Mouse (Mus musculus) kidney, adult 9 months (tissue): ENCODE measurements around the gene Tsfm.

Experiments
- DNase-seq: peaks from one replicate; pipeline ENCODE4 v3.0.0; 2022

Tsfm gene

DNA sequence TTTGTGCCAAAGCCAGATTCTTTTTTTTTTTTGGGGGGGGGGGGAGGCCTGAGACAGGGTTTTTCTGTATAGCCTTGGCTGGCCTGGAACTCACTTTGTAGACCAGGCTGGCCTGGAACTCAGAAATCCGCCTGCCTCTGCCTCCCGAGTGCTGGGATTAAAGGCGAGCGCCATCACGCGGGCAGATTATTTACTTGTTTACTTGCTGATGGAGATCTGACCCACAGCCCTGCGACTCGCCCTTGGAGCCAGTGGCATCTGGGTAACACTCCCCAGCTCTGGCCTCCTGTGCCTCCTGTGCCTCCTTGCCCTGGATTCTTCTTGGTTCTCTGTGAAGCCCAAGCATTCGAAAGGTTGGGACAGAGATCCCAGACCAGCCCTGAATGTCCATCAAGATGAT lies 45.1 kb downstream of the Tsfm start:
- DNase-seq, result peak; percentile 31

DNA sequence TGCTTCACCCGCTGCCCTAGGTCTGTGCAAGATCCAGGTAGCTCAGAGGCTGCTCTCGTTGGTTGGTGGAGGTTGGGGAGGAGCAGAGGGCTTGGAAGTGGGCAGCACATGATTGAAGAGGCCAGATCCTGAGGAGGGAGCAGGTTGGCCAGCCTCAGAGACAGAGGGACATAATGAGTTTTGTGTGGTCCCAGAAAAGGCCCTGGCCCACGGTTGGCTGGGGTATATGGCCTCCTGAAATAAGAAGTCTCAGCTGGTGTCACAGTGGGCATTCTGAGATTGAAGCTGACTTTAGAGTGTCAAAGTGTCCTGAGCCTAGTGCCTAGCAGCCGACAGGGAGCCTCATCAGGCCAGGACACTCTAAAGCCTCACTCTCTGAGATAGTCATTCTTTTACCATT lies 45.5 kb downstream of the Tsfm start:
- DNase-seq, result no peak

DNA sequence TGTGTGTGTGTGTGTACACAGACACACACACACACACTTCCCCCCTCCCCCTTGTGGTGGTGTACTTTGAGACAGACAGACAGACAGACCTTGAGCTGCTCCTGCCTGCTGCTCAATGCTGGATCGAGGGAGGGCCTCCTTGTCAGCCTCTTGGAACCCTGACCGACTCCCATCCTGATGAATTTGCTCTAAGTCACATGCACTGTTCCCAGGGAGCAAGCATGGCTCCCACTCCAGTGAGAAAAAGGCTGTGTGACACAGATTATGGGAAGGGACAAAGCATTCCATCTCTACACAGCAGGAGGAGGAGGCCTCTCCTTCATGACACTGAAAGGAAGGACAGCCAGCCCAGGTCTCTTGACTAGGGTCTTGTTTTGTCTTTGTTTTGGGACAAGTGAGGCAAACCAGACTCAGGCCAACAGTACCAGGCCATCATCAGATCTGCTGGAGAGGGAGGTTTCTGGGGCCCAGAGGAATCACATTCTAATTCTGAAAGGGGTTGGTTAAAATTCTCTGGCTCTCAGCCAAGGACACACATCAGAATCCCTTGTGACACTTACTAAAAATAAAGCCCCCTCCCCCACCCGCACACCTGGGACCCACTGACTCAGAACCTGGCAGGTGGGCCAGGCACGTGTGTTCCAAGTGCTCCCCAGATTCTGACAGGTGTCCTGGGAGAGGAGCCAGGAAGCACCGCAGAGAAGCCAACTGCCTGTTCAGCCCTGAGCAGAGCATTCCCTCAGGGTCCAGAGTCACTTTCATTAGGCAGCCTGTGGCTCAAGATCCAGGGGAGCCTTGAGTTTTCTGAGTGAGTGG lies 46.2 kb downstream of the Tsfm start:
- peak; percentile 71 for DNase-seq

DNA sequence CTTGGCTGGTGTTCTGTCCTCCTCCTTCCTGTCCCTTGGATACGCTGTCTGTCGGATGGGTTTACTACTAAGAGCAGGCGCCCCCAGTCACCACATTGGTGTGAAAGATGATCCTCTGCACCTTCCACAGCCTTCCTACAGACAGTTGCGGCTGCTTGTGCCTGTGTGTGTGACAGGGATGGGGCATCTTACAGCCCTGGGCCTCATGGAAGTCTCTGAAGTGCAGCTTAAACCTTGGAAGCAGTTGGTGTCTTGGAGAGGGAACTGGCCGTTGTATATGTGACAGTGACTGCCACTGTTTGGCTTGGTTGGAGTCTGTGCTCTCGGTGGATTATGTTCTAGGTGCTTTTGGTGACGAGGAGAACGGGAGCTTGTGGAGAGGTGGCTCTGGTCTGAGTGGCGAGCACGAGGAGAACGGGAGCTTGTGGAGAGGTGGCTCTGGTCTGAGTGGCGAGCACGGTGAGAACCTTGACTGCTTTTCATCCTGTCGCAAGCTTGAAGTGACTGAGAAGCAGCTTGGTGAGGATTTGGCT lies 47.4 kb downstream of the Tsfm start:
- DNase-seq, result no peak

DNA sequence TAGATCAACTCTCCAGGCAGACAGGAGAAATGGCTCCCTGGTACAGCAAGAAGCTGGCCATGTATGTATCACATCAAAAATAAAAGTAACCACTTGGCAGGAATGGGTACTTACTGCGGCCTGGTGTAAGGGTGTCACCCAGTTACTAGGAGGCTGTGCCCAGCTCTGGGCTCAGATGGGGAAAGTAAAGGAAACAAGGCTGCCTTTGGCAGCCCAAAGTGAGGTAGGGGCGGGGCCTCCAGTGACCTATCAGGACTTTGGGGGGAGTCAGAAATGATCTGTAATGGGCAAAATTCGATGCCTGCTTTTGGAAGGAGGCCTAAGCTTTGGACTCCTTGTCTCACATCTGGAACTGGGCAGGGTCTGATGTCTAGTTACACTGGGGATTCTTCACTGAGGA lies 48.9 kb downstream of the Tsfm start:
- DNase-seq, result peak; percentile 24

DNA sequence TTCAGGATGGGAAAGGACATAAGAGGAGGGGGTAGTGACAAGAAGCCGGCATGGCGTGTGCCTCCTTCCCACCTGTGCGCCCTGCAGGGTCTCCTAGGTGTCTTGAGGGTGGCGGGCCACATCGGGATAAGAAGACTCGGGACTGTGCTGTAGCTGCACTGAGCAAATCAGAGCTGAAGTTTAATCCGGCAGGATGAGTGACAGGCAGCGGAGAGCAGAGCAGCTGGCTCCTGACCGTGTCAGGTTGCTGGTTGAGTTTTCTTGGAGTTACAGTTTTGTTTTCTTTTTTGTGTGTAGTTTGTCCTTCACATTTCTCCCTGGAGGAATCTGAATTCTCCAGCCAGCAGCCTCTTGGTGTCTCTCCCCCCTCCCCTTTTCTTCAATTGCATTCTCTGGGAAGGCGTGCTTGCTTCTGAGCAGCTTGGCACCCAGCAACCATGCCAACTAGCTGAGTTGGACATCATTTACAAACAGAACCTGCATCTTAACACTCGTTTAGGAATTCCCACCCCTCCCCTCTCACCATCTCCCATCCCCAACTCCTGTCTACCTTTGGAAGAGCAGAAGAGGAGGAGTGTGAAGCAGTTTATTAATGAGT lies 49.6 kb downstream of the Tsfm start:
- no peak for DNase-seq

DNA sequence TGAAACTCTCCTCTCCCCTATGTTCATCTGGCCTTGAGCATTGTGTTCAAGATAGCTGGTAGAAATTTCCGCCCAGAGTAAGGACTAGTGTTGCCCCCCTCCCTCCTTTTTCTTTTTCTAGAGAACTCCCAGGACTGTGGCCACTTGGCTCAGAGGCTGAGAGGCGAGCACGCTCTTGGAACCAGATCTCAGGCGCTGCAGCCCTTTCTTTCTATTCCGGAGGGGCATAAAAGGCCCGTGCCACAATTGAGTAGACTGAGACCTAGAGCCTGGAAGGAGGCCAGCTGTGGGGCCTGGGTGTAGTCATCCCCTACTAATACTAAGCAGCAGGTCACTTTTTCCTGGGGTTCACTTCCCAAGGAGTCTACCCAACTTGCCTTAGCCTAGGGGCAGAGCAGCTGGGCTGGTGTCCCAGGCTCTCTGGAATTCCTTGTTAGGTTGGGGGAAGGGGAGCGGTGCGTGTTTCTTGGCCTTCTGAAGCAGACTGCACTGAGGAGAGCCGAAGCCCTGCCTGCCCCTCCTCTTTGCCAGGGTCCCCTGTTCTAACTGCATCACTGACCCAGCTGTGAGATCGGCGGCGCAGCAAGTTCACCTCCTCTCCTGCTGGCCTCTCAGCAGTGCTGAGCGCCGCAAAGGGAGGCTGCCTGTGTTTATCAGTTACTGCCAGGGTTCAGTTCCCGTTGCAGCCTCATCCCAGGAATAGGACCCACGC lies 50.3 kb downstream of the Tsfm start:
- peak; percentile 71 for DNase-seq

DNA sequence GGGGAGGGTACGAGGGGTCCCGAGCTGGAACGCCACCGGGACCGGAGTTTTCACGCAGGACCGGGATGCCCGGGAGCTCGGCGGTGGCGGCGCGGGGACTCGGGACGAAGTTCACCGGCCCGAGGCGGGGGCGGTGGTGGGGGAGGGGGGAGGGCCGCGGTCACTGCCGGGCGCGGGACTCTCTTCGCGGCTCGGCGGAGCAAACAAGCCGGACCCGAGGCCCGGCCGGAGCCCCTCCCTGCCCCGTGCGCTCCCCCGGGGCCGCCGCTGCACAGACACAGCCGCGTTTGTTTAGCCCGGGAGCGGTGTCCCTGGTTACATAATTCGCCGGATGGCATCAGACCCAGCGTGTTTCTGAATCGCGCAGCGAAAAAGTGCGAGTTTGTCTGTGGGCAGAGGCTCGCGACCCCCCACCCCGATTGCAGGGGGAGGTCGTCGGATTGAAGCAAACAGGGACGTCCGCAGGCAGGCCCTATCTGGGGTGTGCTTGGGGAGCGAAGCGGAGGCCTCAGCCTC lies 50.9 kb downstream of the Tsfm start:
- peak; percentile 57 for DNase-seq

DNA sequence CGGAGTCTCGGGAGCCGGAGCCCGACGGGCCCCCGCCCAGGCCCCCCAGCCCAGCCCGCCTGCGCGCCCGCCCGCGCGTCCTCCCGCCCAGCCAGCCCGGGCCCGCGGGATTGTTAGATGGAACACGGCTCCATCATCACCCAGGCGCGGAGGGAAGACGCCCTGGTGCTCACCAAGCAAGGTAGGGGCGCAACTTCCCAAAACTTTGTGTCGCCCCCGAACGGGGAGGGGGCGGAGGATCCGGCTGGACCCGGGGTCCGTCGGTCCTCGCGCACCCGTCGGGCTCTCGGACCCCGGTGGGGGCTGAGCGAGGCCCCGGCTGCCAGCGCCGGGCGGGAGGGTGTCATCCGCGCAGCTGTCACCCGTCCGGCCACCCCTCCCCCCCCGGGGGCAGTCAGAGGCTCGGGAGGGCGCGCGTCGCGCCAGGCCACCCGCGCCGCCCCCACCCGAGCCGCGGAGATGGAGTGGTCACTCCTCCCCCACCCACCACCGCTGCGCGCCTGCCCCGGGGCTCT lies 51.5 kb downstream of the Tsfm start:
- DNase-seq, result peak; percentile 61

DNA sequence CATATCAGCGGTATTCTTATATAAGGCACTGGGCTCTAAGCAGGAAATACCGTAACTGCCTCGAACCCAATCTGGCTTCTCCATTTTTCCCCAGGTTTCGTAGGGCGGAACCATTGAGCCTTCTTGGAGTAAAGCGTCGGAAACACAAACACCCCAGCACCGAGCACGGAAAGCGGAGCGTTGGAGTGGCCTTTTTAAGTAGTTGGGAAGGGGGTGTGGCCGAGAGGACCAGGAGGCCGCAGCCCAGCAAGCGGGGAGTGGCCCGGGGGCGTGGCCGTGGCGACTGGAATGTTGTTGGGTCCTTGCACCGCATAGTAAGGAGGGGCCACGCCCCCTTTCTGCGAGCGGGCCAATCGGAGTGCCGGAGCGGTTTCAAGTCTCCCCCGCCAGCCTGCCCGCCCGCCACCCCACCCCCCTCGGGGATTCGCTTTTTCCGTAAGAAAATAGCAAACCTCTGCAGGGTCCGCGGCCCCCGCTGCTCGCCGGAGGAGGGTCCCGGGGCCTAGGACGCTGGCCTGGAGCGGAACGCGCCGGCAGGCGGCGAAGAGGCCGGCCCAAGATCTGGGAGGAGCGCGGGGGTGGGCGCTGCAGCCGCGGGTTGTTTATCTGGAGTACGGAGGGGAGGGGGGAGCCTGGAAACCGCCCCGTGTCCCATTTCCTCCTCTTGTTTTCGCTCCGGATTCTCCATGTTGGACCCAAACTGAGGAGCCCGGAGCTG lies 52.2 kb downstream of the Tsfm start, which contains the start of gene Ctdsp2:
Gene Ctdsp2, plus strand, starts transcription at position 441 of the 718 bp plus-strand sequence.
- peak; percentile 100 for DNase-seq

DNA sequence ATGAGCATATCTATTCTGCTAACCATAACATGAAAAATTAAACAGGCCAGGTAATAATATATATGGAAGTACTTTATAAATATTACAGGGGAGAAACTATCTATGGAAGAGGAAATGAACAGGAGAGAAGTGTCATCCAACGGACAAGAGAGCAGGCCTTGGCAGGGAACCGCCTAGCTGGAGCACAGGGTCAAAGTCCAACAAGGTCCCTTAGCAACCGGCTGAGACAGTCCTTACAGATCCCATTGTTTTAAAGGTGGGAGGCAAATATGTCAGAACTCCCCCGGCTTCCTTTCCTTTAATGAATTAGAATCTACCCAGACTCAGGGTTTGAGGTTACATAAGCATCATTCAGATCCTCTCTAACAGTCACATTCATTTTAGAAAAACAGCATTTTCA lies 53.6 kb downstream of the Tsfm start:
- DNase-seq, result peak; percentile 82

DNA sequence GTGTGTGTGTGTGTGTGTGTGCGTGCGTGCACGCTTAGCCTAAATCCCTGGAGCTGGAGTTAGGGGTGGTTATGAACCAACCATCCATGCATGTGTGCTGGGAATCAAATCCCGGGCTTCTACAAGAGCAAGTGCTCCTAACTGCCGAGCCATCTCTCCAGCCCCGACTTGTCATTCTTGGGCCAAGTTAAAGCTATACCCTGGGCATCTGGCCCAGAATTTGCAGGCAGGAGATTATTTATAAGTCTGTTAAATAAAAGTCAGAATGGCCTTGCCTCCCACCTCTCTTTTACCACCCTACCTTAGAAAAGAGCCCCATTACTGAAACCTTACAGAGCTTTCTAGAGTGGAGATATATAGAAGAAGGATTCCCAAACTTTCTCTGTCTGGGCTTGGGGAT lies 54.9 kb downstream of the Tsfm start:
- DNase-seq, result no peak

DNA sequence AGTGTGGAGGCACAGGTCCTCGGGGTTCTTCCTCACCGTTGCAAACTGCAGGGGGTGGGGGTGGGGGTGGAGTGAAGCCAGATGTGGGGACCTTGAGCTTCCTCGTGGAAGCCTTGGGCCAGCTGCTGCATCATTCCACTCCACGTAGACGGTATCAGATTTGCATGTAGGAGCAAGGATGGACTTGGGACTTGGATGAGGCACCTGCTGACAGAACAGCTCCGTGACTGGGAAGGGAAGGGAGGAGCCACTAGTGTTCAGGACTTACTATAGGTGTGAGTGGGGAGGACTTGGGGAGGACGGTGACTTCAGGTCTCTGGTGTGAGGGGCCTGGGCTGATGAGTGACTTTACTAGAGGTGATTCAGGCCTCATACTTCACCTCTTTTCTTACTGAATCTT lies 57.7 kb downstream of the Tsfm start:
- DNase-seq, result no peak

DNA sequence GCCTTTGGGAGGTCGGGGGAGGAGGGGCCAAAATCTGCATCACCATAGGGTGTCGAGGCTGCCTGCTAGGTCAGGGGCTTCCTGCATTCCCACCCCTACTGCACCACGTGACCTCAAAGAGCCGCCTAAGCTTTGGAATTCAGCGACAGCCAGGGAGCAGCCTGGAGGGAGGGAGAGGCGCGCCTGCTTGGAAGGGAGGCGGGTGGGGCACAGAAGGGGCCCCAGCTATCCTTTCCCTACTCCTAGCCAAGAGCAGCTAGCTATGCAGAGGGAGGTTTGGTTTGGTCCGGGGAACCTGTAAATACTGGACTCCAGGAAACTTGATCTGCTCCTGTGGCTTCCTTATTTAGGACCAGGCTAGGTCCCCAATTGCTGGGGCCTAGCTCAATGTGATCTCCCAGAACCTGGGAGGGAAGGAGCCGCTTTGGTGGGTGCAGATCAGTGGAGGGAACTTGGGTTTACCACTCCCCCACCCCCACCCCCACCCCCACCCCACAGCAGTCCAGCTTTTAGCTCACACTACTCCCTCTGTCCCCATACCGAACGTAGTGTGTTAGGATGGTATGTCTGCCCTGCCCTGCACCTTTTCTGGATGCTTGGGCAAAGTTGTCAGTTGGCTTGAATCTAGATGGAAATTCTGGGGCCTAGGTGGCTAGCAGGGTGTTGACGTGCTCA lies 58.5 kb downstream of the Tsfm start:
- peak; percentile 68 for DNase-seq

DNA sequence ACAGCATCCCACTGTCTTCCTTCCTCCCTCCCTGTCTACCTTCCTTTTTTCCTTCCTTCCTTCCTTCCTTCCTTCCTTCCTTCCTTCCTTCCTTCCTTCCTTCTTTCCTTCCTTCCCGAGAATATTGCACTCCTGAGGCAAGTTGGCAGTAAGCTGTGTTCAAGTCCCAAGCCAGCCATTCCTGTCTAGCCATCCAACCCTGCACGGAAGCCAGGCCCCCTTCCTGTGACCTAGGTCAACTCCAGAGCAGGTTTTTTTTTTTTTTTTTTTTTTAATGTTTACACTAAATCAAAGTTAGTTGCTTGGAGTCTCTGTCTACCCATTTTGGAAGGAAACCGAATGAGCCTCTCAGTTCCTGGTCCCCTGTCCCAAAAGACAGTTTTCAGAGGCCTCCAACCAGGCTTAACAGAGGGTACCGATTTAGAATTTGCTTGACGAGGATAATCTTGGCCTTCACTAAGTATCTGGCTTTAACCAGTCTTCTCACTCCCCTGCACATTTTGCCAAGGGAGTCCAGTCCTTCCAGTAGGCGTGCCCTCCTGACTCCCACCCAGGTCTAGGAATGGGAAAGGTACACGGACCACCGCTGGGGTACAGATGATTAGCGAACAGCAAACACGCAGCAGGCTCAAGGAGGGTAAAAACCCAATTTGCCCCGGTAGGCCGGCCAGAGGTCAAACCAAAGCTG lies 59.1 kb downstream of the Tsfm start:
- no peak for DNase-seq

DNA sequence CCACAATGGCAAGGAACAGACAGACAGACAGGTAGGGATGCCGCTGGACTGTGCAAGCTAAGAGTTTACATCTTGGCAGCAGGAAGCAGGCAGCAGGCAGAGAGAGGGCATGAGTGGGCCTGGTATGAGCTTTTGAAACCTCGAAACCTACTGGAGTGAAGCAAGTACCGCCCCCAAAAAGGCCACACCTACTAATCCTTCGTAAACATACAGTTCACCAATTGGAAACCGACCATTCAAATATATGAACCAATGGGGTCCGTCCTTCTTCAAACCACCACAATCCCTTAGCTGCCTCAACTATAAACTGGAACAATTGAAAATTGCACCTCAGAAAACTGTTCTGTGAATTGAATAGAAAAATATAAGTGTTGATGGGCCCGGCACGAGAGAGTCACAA lies 66.8 kb downstream of the Tsfm start:
- no peak for DNase-seq

DNA sequence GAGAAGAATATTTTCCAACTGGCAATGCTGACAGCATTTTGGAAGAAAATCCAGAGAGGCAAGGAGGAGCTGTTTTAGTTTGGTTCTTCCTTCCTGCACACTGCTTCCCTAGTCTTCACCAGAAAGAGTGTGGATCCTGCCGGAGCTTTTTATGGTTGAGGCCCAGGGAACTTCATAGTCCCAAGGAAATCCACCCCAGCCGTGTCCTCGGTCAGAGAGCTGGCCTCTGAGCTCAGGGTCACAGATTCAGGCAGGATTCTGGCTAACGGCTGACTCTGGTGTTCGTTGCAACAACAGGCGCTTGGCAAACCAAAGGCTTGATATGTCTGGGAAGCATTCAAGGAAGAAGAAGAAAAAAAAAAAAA lies 67.7 kb downstream of the Tsfm start:
- peak; percentile 59 for DNase-seq

DNA sequence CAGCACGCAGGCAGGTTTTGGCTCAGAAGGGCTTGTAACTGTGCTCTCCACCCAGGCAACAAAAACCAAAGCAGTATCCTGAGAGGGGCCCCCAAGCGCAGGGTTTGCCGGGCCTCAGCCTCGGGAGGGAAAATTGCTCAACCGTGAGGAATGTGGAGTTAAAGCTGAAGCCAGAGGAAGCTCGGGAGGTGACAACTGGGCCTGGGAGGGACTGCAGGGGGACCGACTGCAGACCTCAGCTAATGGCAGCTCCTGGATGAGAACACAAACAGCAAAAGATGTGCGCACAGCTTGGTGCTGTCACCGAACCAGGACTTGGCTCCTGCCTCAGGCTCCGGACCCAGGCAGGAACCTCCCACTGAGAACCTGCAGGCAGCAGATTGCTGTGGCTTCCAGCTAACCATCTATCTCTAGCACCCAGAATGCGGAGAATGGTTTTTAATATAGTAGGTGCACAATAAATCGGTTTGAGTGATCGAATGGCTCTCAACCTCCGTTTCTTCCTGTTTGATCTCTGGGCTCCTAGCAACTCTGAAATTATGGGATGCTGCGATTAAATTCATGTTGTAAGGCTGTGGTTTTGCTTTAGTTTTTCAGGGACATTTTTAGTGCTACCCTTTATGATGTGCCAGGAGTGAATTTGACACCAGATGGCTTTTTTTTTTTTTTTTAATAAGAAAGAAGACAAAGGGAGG lies 68.2 kb downstream of the Tsfm start:
- peak; percentile 61 for DNase-seq

DNA sequence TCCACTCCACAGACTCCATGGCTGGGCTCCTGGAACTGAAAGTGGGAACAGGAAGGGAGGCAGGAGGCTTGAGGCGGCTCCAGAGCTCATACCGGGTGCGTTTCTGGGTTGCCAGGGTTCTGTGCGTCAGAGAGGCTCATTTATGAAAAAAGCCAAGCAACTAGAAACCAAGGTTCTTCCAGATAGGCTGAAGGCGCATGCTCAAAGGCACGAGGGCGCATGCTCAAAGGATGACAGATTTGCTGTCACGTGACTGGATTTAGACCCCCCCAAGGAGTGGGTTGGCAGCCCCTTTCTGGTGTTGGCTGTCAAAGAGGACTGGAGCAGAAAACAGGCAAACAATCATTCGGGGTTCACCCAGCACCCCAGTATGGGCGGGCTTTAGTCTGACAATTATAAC lies 68.9 kb downstream of the Tsfm start:
- peak; percentile 33 for DNase-seq
